Mouse (Mus musculus) frontal cortex, adult 2 months (tissue): ENCODE results near the gene Cops2. TPM values are rescaled to one million over a fixed set of nuclear protein-coding genes. Genes with fewer than 3 reads are reported as not detected.

Source experiments
- DNase-seq, 2 experiments: peaks; one replicate each; pipeline ENCODE4 v3.0.0; 2022; ENCODE audit warnings: low spot score in 1 of 2; ENCODE audit errors: extremely low spot score in 1 of 2
- polyA plus RNA-seq: library from polyadenylated mRNA; depleted of rRNA; stranded (reverse); fragments of >200 nt; gene quantifications from 2 replicates; pipeline ENCODE4 v1.2.3, GENCODE M21; 2012; rRNA removed

Cops2 gene
- polyA plus RNA-seq, result 88.0 and 106 TPM in 2 replicates

- peak; percentile 94 to 97 for DNase-seq
These were observed at the start of gene Cops2, which contains the start of gene Galk2 for GRCm38 (mm10) chr2:125858521-125859280. Gene Cops2 (minus strand): TSS chr2:125859139. Gene Galk2 (plus strand): TSS chr2:125859109.

DNA sequence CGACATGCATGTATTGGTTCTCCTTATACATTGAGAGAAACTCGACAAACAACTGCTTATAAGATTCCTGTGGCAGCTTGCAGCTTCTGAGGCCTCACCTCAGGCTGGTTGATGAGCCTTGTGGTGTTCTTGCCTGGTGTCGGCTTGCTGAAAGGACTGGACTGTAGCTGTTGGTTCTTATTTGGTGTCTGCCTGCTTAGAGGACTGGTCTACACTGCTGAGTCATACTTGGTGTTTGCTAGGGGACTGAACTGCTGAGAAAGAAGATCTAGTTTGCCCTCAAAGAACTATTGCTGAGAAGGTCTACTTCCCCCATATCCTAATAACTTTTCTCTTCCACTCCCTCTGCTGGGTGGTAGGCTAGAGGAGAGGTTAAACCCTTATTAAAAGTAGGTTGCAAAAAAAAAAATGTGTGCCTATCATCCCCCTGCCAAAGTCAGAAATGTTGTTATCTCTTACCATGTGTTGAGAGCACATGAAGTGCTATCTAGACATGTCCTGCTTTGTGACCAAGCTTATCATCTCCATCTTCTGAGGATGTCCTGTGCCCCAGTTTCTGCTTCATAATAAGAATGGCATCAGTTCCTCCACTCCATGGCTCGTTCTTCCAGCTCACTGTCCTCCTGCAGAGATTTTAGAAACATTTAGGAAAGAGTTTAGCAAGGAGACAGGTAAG is 48.8 kb upstream of the Cops2 start:
- no peak for DNase-seq

DNA sequence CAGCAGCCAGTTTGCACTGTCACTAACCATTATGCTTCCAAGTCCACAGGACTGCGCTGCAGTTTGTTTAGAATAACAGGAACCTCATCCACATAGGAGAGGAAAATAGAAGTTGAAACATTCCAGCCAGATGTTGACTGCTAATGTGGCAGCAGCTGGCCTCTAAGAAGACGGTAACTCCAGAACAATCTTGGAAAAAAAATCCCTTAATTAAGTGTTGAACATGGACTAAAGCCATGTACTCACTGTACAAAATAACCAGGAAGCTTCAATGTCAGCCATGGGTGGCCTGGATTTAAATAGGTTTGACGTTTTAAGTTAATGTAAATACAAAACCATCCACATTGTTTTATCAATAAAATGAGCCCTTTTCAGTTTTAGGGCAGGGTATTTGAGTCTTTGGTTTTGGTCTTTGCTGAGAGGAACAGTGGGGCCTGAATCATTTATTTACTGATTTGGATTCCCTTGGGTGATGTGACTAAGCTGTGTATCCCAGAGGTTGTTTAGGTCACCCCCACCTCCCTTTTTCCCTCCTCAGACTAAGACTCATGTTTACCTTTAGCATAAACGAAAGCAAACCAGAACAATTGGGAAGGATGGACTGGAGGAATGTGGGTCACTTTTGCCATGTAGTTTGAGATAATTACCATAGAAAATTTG is 47.6 kb upstream of the Cops2 start:
- no peak for DNase-seq

DNA sequence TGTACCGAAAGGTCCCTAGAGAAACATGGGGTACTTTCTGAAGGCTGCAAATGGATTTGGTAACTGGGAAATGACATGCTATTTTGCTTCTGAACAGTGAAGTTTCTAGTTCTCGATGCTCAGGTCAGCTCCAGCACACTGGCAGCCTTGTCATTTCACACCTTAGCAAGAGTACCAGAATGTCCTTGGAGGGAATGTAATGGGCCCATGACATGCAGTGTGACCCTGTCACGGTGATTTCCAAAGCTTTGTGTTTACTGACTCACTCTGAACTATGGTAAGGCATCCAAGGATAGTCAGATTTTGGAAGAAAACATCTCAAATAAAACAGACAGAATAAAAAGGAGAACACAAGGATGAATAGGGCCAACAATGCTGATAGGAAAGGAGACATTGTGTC is 42.5 kb upstream of the Cops2 start:
- no peak for DNase-seq

DNA sequence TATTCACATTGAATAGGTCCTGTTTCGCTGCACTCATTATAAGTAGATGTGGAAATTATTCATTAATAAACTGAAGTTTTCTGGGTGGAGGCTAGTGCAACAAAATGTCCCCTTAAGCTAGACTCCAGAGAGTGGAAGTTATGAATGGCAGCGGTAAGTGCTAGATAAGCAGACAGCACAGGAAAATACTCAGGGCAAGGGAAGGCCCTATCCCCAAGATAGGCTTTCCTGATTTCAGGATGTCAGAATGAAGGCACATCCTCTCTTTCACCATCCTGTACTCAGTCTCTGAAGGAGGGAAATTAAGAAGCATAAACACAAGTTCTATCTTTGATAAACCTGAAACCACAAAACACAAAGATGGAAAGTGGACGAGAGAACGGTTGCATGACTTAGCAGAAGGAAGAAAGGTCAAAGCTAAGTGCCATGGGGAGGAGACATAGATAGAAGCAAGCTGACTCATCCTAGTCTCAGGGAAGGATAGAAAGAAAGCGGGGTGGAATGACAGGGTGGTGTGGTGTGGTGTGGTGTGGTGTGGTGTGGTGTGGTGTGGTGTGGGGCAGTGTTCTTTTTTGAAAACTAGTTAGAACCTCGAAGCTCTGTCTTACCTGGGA is 42.0 kb upstream of the Cops2 start:
- no peak for DNase-seq

GRCm38 (mm10) chr2:125896355-125896754 is 37.4 kb upstream of the Cops2 start:
- no peak for DNase-seq

DNA sequence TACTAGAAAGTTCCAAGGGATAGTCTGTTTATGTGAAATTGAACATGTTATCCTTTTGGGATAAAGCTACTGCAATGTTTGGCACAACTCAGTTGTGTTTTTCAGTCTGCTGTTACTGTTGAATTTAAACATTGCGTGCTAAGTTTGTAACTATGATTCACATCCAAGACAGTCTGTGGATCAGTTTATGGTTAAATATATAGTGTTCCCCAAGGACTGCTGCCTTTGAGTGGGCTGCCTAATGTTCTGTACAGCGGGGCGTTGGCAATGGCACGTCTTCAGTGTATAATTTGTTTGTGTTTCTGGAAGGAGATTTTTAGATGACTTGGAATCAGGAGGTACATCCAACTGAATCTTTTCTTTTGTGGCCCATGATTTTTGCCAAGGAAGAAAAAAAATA is 36.2 kb upstream of the Cops2 start:
- DNase-seq, result peak in 1 of 2 experiments; percentile 16

- DNase-seq, result peak in 1 of 2 experiments; percentile 59
These were observed 34.2 kb upstream of the Cops2 start for GRCm38 (mm10) chr2:125893096-125893495.

DNA sequence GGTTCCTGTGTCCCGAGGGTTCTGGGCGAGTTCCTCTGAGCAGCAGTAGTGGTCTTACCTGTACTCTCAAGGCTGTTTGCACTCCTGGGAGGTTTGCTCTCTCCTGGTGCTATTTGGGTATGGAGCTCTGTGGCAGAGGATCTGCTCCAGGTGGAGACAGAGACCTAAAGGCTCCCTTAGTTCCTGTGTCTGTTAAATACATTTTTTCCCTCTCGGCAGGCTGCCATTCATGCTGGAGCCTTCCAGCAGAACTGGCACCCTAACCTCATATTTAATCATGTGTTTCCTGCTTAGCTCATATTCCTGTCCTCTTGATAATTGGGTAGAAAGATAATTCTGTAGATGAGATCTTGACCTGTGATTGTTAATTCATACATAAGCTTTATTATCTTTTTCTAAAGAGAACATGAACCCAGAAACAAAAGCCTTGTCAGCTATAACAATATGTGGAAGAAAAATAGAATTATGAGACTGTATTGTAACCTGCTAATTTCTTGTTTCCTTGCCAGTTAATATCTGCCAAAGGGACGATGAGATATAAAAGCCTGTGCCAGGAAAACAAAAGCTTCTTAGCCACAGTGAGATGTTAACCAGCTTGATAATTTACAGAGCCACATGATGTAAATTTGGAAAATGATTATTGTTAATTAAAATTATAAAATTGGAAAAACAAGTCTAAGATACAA is 27.1 kb upstream of the Cops2 start:
- no peak for DNase-seq

DNA sequence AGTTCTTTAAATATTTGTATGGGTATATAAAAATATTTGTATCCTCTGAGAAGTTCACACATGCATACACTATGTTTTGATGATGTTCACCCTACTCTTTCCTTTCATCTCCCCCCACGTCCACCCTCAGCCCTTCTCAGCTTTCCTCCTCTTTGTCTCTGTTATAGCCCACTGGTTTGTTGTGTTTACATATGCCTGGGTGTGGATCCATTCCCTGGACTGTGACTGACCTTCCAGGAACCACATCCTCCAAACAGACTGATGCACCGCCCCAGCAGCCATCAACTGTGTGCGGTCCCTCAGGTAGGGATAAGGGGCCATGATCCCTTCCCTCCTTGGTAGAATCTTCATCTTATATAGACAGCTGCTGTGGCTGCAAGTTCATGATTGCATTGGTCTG is 11.2 kb upstream of the Cops2 start:
- no peak for DNase-seq

DNA sequence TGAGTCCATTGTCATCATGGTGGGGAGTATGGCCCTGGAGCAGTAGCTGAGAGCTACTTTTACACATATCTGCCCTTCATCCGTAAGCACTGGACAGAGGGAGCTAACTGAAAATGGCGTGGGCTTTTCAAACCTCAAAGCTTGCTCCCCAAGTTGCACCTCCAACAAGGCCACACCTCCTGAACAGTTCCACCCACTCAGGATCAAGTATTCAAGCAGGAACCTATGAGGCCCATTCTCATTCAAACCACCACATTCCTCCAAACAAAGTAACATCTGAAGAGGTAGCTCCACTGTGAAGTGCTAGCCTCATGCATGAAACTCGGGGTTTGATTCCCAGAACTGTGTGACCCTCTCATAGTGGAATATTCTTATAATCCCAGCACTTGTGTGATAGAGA is 9.4 kb upstream of the Cops2 start:
- DNase-seq, result no peak

DNA sequence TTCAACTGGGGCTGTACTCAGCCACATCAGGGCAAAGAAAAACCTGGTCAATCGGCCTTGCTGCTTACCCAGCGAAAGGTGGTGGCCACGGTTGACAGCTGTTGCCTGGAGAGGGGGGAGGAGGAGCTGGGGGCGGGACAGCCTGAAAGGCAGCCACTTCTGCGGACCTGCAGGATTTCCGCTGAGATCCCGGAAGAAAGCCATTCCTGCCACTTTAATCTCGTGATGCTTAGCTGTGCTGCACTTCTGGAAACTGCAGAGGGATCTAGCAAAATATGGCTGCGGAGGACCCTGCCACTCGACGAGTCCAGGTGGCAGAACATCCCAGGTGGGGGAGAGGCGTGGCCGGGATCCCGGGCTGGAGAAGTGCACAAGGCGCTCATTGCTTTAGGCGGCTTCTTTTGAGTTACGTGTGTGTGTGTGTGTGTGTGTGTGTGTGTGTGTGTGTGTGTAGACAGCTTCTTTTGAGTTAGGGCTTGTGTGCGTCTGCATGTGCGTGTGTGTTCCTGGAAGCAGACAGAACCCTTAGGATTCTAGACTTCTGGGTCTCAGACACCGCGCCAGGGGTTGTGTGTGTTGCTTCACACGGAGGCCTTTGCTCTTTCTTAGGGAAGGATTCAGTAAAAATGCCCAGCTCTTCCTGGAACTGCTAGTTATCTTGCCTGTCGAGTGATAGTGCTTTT is 7.3 kb upstream of the Cops2 start:
- DNase-seq, result peak; percentile 19 to 47

GRCm38 (mm10) chr2:125865585-125865984 is 6.6 kb upstream of the Cops2 start:
- no peak for DNase-seq

DNA sequence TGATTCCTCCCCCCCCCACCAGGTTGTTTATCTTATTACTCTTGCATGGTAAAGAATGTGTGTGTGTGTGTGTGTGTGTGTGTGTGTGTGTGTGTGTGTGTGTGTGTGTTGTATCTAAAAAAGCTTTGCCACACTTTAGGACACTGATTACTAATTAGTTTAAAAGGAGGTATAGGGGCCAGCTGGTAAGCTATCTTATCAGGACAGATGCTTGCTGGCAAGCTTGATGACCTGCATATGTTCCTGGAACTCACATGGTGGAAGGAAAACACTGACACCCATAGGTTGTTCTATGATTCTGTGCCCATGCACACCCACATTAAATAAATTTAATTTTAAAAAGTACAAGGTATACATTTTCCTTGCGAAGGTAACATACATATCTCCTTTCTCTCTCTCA is 5.6 kb upstream of the Cops2 start:
- DNase-seq, result no peak

GRCm38 (mm10) chr2:125863799-125864198 is 4.9 kb upstream of the Cops2 start:
- DNase-seq, result no peak

DNA sequence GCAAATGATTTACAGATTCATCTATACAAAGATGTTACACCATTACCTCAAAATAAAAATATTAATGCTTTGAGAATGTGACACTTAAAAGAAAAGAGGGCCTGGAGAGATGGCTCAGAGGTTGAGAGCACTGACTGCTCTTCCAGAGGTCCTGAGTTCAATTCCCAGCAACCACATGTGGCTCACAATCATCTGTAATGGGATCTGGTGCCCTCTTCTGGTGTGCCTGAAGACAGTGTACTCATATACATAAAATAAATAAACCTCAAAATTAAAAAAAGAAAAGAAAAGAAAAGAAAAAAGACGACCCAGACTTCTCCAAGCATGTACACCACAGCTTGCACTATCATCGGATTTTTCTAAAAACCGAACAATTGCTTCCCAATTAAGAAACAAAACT is 1.2 kb downstream of the Cops2 start:
- DNase-seq, result no peak

DNA sequence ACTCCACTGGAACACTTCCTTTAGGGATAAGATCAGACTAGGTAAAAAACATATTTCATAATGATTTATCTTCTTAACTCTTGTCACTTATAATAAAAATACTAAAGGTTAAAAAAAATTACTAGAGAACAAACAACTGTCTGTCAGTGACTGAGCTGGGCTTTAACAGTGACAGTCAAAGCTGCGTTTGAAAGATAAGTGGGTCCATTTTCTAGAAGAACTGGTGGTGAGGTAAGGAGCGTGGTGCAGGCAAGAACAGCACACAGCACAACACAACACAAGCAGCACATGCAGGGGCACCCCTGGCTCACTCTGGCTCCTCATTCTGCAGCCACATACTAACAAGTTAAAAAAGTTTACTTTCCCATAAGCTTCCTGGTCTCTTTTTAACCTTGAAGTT is 7.7 kb downstream of the Cops2 start:
- DNase-seq, result no peak

DNA sequence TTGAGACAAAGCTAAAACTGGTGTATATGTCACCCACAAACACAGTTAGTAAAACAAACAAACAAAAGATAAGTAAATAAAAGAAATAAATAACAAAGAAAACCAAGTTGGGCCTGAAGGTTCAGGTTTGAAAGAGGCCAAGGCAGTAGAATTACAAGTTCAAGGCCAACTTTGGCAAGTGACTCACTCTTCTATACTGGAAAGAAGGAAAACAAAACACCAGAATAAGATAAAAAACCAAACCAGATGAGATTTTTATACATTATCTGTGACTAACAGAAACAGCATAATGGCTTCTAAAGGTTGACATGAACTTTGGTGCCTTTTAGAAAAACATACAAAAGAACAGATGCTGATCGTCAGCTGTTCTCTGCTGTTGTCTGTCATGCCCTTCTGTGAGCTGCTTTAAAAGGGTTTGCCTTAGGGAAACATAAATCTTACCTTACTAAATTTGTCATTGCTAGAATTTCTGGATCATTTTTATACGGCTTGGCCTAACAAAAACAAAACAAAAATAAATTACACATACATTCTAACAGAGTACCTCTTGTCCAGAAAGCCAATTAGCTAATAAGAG is 20.1 kb downstream of the Cops2 start:
- no peak for DNase-seq

- no peak for DNase-seq
These were observed 20.8 kb downstream of the Cops2 start for GRCm38 (mm10) chr2:125838091-125838490.

DNA sequence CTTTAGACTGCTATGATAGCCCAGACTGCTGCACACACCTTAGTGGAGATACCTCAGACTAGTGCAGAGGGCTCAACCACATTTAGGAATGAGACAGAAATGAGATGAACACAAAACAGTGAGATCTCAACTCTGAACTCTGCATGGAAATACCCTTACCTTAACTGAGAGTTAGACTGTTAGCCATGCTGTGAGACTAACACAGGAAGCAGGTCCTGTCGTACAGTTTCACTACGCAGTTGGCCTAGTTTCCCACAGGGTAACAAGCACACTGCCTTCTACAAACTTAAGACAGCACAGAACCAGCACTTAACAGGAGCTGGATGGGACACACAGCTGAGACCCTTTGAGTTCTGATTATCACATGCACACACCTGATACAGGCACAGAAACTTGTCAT is 29.0 kb downstream of the Cops2 start:
- no peak for DNase-seq
